Mouse (Mus musculus) ES-E14 (cell line): ENCODE results near the gene Crybg3.

Experiments used
- CHD2 ChIP-seq: IDR thresholded peaks from 2 replicates; pipeline ENCODE4 v1.6.1; 2014; ENCODE audit warnings: mild to moderate bottlenecking, low read depth, low read length, inconsistent platforms
- HCFC1 ChIP-seq: IDR thresholded peaks from 2 replicates; pipeline ENCODE4 v1.6.1; 2012; ENCODE audit warnings: low read length, inconsistent platforms, borderline replicate concordance; ENCODE audit not compliant: insufficient read depth
- MAFK ChIP-seq: IDR thresholded peaks from 2 replicates; pipeline ENCODE4 v1.6.1; 2014; ENCODE audit warnings: mild to moderate bottlenecking, low read depth, low read length, inconsistent platforms; ENCODE audit not compliant: insufficient read depth
- ZC3H11A ChIP-seq: IDR thresholded peaks from 2 replicates; pipeline ENCODE4 v1.6.1; 2012; ENCODE audit warnings: low read depth, mild to moderate bottlenecking, inconsistent platforms, low read length, borderline replicate concordance

- no peak for TF ChIP-seq ZC3H11A
- no peak for TF ChIP-seq CHD2
- no peak for TF ChIP-seq HCFC1
- no peak for TF ChIP-seq MAFK
Observed at GRCm38 (mm10) chr16:59586276-59586675, 14.5 kb downstream of the Crybg3 start.
